In the genomic region with DNA sequence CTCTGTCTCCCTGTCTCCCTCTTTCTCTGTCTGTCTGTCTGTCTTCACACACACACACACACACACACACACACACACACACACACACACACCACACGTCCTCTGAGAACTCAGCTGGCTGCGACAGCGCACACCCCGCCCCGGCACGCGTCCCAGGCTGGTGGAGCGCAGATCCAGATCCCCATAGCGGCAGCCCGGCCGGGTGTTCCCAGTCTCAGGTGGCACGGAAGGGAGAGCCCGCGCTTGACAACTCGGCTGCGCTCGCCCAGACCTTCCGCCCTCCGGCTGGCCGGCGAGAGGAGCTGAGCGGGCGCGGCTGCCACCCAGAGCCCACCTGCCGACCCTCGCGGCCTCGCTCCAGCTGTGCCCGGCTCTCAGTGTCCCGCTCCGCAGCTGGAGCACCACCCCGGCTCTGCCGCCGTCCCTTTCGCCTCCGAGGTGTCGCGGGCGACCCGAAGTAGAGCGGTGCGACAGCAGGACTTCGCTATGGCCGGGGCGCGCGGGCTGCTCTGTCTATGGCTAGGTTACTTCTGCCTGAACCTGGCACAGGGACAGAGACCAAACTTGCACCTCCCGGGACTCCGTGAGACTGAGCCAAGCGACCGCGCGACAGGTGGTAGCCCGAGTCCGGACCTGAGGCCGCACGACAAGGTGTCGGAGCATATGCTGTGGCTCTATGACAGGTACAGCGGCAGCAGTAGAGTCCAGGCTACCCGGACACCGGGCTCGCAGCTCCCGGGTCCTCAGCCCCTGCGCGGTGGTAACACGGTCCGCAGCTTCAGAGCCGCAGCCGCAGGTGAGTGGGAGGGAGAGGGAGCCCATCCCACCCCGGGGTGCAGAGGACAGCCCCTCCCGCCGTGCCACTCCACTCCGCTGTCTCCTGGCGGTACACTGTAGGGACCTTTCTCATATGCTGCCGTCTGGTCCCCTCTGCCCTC, we compare ENCODE assay signal across 8 mouse cellular contexts. TPM values are rescaled to one million over a fixed set of nuclear protein-coding genes. Genes with fewer than 3 reads are reported as not detected.
DNase-seq lines count a peak whose midpoint lies in the region; ATAC-seq and TF ChIP-seq lines count a peak whose summit lies in the region.

No protein-coding gene starts in this region.

- no peak for TF ChIP-seq CTCF in left cerebral cortex, adult 2 months (IDR thresholded peaks at IDR 0.05)
- TF ChIP-seq CTCF in heart, postnatal 0 days (IDR thresholded peaks at IDR 0.05; ENCODE audit: low read depth): no peak

- H3K9ac ChIP-seq in heart, postnatal 0 days (replicated peaks; ENCODE audit: low read depth, low read length): 0 out of 2 replicates have a peak overlapping the region, but pooled peaks have one; percentile 14

- peaks cover 52% of the 10 kb centered on the region for H3K27me3 ChIP-seq in heart, postnatal 0 days (ENCODE audit: control insufficient read depth, insufficient read depth, low read length)
- H3K27me3 ChIP-seq in midbrain, embryonic 10.5 days (ENCODE audit: low read depth, poor library complexity, severe bottlenecking): peaks cover 66% of the 10 kb centered on the region

- H3K4me1 ChIP-seq in heart, postnatal 0 days (ENCODE audit: control insufficient read depth, insufficient read depth): no peaks in the 10 kb centered on the region
- peaks cover 22% of the 10 kb centered on the region for H3K4me1 ChIP-seq in midbrain, embryonic 10.5 days

- H3K9me3 ChIP-seq in heart, postnatal 0 days (replicated peaks; ENCODE audit: control insufficient read depth, low read length): no peaks in the 10 kb centered on the region
- H3K9me3 ChIP-seq in midbrain, embryonic 10.5 days (replicated peaks): no peaks in the 10 kb centered on the region

- peak; percentile 23 to 28 for DNase-seq in left cerebral cortex, adult 2 months (ENCODE audit: extremely low spot score in 1 of 2, low spot score in 2 of 2)
- DNase-seq in left cerebral cortex, adult 11 months (ENCODE audit: low spot score): no peak
- peak; percentile 58 for DNase-seq in embryo, embryonic 10.5 days (ENCODE audit: low spot score)
- no peak for DNase-seq in heart, postnatal 0 days (ENCODE audit: low spot score)
- DNase-seq in left cerebral cortex, postnatal 36 days (ENCODE audit: low spot score in 2 of 2): peak; percentile 20 to 29
- peak; percentile 56 for DNase-seq in midbrain, embryonic 10.5 days (ENCODE audit: low spot score)
- peak; percentile 44 to 63 for DNase-seq in urinary bladder, postnatal 4 days (ENCODE audit: low spot score in 2 of 2)

- H3K4me2 ChIP-seq in heart, postnatal 0 days (ENCODE audit: low read depth, low read length): peak overlapping the region; percentile 86

- peak; percentile 72 for ATAC-seq in heart, postnatal 0 days (ENCODE audit: insufficient read depth, low read depth)
- ATAC-seq in inflammation-experienced regulatory T-cells, adult 6 months: no peak

- peak overlapping the region; percentile 42 for H3K27ac ChIP-seq in left cerebral cortex, adult 2 months
- H3K27ac ChIP-seq in heart, postnatal 0 days (ENCODE audit: low read depth): no peak overlapping the region
- H3K27ac ChIP-seq in midbrain, embryonic 10.5 days (replicated peaks): peak overlapping the region; percentile 57; the same call in 1 of the 2 replicates

- intact Hi-C loops in left cerebral cortex, adult 2 months (cut with DNase I): loop anchor here (5.0 kb wide), 1 partner anchor 68 kb away; no protein-coding TSS in a partner anchor
- intact Hi-C loops in left cerebral cortex, postnatal 36 days (cut with DNase I): no loop called here

- WGBS in heart, postnatal 0 days: 2% methylated on average over 57 of the region's 75 CpGs
- WGBS in midbrain, embryonic 10.5 days: under 1% methylated on average over 75 of the region's 75 CpGs

- H3K36me3 ChIP-seq in heart, postnatal 0 days (replicated peaks; ENCODE audit: control insufficient read depth, insufficient read depth, low read length): no peaks in the 10 kb centered on the region
- no peaks in the 10 kb centered on the region for H3K36me3 ChIP-seq in midbrain, embryonic 10.5 days

- peak overlapping the region; percentile 56 for H3K4me3 ChIP-seq in left cerebral cortex, adult 2 months
- peak overlapping the region; percentile 53 for H3K4me3 ChIP-seq in heart, postnatal 0 days (ENCODE audit: low read depth, low read length)
- H3K4me3 ChIP-seq in midbrain, embryonic 10.5 days: peak overlapping the region; percentile 74

- no peak for TF ChIP-seq EP300 in heart, postnatal 0 days (IDR thresholded peaks at IDR 0.05; ENCODE audit: low read depth)

RNA-seq across cellular contexts. Expression of a gene that starts 0.7 kb away (rescaled TPM):
- 10 to 100 TPM; 10.5 to 13.7 TPM for total RNA-seq in left cerebral cortex, adult 2 months (2021)
- 0.77 and 7.0 TPM in 2 replicates for total RNA-seq in heart, postnatal 0 days (2014; rRNA removed; ENCODE audit: low replicate concordance)
- polyA plus RNA-seq in heart, postnatal 0 days (2015; fragmentation: Nextera tagmentation; extraction: Ambion mirVana): 0.10 and 0.15 TPM in 2 replicates
- 10 to 100 TPM; 14.2 to 16.2 TPM for total RNA-seq in left cerebral cortex, postnatal 36 days (2021)
- polyA plus RNA-seq in midbrain, embryonic 10.5 days (2016; fragmentation: Nextera tagmentation; extraction: Ambion mirVana): 0.10 and 0.41 TPM in 2 replicates
- under 1 TPM in 1 of 3 experiments, not detected in 2; 0.08 TPM for polyA plus RNA-seq in inflammation-experienced regulatory T-cells, adult 6 months (2017; shearing (Covaris generic))

Comparison
In these comparisons a context has a peak if more than half of its experiments do, and no peak if none do; other contexts are left out.
1. DNase-seq: peak in left cerebral cortex, adult 2 months (2 of 2), embryo, embryonic 10.5 days (single experiment), left cerebral cortex, postnatal 36 days (2 of 2), midbrain, embryonic 10.5 days (single experiment) and urinary bladder, postnatal 4 days (2 of 2); none in left cerebral cortex, adult 11 months (single experiment) and heart, postnatal 0 days (single experiment).
2. Peak in every context shown above with its lines, with median percentiles within 50 percentile points of each other: H3K4me3 ChIP-seq.